Mouse (Mus musculus): ENCODE measurements around the gene Itgb5. TPM values are rescaled to one million over a fixed set of nuclear protein-coding genes. Genes with fewer than 3 reads are reported as not detected.

Itgb5 gene
- total RNA-seq, 1 experiment from 2014 or later = 212 TPM

DNA sequence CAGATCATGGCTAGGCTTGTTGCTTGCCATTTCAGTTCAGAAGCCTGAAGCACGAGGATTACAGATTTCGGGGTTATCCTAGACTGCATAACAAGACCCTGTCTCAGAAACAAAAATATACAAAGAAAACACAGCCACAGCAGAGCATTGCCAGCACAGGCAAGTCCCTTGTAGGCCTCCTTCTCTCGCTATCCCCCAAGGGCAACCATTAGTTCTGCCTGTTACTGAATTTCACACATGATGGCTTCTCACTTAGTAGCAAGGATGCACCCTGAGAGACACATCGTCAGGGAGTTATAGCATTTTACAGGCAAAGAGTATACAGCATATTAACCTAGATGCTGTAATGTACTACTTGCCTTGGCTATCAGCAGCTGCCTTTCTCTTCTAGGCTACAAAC, 78.8 kb downstream of the Itgb5 start:
- DNase-seq = no peak

DNA sequence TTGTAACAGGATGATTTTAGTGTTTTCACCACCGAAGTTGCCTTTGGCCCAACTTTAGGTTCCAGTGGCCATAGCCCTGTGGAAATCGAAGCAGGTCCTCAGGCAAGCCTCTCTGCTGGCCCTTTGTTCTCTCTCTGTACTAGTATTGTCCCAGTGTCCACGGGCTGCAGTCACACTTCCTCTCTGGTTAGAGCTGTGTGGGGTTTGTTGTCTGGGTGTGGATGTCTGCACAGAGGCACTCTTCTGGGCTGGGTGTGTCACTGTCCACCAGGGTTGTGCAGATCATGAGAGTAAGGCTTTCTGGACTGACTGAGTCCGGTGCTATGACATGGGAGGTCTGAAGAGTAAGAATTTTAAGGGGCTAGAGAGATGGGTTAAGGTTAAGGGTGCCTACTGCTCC, 85.5 kb downstream of the Itgb5 start:
- DNase-seq = no peak

DNA sequence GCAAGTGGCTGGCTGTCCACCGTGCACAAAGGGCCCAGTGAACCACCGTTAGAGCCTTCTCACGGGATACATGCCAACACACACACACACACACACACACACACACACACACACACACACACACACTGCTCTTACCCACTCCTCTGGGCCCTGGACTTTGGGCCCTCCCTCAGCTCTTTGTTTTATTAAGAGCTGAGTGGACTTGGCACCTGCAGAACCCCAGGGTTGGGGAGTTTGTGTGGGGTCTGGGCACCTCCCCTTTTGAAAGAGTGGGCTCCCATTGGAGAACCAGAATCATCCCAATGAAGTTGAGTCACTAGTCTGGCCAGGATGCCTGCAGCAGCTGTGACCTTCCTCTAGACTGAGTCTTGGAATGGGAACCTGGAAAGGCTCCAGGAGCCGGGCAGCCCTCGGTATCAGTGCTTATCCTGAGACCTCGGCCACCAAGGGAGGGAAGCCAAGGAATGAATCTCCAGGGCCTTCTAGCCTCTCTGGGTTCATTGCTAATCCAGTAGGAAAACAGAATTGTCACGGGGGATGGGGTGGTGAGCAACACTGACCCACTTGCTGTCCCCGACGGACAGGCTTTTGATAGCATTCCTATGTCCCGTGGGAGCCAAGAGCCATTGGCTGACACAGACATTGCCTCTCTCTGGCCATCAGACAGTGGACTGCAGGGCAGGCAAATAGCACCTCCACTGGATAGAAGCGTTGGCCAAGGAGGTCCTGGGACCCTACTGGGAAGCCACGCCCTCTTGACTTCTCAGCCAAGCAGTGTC, 87.2 kb downstream of the Itgb5 start:
- peak; percentile 88 for DNase-seq

DNA sequence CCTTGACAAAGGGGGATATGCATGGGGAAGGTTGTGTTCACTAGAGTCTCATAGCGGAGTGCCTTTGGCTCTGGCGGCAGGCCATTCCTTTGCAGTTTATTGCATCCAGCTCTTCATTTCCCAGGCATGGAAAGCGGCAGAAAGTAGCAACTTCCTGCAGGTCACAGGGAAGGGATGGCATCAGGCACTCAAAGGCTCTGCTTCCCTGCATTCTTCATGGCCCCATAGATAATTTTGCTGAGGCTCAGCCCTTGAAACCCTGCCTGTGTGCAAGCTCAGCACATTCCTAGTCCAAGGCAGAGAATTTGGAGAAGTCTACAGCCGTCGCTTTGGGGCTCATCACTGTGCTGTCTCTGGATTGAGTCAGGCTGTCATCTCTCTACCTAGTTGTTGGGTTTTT, 87.9 kb downstream of the Itgb5 start:
- DNase-seq = peak; percentile 24

DNA sequence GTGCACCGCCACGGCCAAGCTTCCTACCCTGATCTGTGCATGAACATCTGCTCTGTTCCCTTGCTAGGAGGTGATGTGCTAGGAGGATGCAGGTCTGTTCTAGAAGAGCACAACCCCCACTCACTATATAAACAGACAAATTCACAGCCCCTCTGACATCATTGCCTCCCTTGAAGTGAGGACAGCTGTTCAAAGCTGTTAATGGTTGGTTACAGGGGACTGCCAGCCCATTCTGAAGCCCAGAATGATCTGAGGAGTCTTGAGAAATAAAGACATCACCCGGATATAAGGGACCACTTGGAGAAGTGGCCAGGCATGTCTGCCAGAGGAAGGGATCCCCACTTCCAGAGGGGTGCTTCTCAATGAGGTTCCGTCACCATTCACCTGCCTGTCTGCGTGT, 88.5 kb downstream of the Itgb5 start:
- no peak for DNase-seq

DNA sequence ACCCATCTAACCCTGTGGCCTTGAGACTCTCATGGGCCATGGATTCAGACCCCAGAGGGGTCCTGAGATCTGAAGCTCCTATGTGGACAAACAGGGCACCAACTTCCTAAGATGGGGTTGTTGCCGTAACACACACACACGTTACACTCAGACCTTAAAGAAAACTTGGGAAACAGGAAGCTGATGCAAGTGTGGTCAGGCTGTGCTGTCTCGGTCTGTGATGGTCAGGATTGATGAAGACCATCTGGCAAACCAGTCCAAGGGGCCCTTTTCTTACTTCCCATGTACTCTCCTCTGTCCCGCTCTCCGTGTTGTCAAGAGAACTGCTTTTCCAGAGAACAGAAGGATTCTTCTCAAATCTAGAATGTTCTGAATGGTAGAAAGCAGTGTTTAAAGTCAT, 92.0 kb downstream of the Itgb5 start:
- no peak for DNase-seq

DNA sequence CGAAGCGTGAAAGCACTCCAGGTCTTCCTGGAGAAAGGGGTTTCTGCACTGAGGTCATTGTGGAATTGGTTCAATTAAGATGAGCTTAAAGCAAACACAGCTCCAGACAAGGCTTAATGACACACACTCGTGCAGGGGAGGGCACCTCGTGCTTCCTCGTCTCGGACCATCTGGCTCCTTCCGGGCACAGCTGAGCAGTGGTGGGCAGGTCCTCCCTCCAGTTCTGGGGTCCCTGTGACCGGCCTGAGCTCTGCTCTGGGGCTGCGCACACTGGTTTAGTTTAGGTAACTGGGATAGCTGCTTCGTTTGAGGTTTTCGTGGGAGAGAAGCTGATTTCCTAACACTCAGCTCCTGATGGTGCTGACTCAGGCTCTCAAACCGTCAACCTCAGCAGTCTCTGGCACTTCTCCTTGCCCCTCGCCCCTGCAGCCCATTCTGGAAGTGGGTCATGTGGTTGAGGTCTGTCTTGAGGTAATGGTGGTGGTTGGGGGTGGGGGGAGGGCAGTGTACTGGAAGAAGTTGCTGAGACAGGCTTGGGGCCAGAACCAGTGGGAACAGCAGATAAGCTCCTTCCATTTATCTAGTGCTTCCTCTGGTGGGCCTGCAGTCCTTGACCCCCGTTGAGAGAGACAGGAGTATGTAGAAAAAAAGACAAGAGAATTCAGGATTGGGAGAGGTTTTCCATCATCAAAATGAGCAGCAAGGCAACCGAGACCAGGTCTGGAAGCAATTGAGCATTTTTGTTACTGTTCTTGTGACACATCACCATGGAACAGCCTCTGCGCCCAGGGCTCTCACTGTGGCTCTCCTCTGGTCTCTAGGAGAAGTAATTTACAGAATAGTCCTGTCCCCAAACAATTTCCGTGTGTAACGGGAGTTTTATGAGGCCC, 92.9 kb downstream of the Itgb5 start:
- no peak for DNase-seq

DNA sequence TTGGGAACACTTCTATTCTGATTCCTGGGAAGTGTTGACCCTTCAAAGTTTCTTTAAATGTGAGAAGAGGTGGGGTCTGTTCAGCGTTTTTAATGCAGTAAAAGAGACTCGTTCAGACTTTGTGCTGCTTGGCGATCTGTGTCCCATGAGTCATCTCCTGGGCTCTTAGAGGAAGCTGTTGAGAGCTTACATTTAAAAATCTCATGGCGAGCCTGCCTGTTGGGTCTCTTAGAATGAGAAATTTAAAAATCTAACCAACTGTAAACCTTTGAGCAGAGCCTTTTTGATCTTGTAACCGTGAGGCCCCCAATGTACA, 93.5 kb downstream of the Itgb5 start:
- DNase-seq = no peak

DNA sequence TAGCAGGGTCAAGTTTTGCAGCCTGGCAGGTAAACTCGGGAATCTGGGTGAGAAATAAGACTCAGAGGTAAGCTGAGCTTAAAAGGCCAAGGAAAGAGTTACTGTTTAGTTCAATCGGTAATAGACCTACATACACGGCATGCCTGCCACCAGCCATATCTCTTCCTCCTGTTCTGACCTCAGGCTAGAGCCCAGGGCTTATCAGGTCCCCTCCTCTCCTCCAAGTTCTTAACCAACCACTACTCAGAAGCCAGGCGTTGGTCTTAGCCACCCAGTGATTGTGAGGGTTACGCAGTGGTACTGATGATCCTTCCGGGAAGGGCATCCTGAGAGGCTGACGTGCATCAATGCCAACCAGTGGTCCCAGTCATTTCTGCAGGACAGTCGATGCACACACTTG, 94.3 kb downstream of the Itgb5 start:
- no peak for DNase-seq

DNA sequence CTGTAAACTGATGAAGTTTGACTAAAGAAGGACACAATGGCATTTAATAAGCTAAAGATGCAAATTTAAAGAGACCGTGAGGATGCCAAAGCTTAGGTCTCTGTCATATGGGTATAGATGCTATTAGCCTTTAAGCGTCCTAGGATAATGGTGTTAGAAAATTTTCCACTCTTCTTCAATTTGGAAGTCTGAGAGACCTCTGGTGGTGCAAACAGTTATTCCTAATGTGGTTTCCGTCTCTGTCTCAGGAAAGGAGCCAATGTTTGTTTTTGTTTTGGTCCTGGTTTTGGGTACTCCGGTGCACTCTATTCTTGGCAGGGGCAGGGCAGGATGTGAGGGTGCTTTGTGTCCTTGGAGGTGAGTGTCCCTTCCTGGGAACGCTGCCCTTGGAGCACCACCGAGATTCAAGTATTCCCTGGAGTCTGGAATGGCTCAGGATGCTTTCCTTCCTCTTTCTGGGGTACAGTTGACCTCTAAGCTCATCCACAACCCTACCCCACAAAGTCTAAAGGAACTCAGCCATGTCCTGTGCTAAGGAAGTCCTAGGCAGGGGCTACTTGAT, 97.9 kb downstream of the Itgb5 start:
- no peak for DNase-seq

DNA sequence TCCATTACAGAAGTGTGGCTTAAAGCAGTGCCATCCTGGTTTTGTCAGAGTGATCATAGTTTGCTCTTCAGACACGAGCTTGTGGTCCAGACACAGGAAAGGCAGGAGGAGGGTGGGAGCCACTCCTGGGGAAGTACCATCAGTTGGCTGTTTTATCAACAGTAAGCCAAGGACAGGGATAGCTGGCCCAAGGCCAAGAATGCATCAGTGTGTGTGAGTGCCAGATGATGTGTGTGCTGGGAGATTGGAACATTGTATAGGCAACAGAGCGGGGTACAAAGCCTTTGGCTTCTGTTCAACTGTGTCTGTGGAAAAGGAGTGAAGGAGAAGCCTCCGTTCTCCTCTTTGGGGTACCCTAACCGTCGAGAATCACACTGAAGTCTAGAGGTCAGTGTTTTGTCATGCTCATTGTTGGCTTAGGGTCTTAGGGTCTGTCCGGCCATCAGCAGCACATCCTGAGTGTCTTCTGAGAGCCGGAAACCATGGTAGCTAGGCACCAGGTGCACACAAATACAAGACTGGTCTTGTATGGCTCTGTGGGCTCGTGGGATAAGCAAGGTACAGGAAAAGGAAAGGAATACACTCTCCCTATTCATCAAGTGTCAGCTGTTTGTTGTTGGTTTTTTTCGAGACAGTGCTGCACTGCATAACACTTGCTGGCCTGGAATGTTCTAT, 99.5 kb downstream of the Itgb5 start:
- DNase-seq = peak; percentile 75

DNA sequence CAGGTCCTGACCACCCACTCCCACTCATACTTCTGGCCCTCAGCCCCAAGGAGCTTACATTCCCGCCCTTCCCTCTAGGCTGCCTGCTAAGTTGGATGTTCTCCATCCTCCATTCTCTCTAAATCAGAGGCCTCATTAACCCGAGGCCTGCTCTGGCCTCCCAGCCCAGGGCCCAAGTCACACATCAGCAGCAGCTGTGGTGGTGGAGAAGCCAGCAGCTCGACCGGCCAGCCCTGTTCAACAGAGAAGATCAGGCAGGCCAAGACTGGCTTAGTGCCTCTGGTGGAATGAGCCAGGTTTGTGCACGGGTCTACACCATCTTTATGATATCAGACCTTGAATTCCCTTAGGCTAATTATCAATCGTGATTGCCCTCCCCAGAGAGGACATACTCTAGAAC, 101.3 kb downstream of the Itgb5 start:
- DNase-seq = no peak

DNA sequence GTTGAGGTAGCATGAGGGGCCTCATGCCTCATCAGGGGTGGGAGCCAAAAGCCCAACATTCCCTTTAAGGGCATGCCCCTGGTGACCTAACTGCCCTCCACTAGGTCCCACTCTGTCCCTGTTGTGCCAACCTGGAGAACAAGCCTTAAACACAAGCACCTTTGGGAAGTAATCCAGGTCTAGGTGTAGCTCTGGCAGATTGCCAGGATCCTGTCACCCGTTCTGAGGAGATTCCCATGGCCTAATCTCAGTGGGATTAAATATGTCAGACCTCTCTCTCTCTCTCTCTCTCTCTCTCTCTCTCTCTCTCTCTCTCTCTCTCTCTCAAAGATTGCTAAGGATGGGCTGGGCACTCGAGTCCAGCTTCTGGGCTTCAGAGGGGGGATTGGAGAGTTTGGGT, 102.2 kb downstream of the Itgb5 start:
- DNase-seq = no peak

DNA sequence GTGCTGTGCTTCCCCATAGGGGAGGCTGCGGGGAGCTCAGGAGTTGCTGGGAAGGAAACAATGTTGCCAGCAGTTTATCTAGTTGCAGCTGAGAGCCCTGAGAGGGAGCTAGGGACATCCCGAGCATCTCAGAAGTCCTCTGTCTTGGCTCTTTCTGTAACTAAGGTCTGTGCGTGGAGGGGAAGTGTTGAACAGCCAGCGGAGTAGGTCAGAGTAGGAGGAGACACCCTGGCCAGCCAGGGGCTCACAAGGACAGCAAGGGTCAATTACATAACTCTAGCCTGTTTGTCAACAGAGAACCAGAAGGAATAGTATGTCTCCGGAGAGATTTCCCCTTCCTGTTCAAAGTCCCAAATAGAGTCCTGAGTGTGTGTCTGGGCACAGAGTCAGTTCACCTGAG, 102.7 kb downstream of the Itgb5 start:
- DNase-seq = no peak

DNA sequence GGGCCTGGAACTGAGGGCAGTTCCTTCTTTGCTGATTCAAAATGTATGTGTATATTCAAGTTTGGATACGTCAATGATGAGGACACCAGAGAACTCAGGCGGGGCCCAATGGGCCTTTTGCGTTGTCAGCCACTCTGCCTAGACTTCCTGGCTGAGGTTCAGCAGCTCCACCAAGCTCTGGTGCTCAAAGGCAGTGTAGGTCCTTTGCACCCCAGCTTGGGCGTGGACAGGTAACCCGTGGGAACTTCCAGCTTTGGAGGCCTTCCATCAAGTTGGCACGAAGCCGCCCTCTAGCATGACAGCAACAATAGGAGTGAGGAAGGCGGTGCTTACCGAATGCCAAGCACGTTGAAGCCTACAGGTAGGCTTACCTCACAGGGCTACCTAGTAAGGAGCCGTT, 103.9 kb downstream of the Itgb5 start:
- no peak for DNase-seq

DNA sequence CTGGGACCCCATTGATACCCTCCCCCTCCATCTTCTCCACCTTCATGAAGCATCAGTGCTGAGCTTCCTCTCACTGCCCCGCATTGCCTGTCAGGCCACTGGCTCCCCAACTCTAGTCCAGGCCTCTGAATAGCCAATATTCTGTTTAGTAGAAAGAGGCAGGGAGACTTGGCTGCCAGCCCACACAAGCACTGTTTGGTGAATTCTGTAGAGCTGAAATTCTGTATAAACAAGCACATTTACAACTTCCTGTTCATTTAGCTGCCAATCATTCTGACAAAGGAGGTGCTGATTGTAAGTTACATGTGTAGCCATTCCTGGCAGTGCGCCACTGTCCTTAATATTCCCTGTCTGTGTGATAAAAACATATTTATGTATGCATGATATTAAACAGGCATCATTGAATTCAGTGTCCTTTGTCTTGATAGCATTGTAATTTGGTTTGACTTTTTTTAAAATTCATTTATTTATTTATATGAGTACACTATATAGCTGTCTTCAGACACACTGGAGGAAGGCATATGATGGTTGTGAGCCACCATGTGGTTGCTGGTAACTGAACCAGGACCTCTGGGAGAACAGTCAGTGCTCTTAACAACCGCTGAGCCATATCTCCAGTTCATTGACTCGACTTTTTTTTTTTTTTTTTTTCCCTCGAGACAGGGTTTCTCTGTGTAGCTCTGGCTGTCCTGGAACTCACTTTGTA, 105.4 kb downstream of the Itgb5 start:
- no peak for DNase-seq

DNA sequence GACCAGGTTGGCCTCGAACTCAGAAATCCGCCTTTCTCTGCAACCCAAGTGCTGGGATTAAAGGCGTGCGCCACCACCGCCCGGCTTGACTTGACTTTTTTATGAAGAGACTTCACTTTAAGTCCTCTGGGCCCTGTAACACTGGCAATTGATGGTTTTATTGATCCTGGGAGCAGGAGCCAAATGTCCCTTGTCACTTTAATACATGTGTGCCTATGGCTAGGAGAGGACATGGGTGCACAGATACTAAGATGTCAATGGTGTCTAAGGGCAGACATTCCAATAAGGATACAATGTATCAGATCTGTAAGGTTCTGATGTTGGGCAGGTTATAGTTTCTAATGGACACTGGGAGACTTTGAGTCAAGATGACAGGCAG, 105.9 kb downstream of the Itgb5 start:
- no peak for DNase-seq

DNA sequence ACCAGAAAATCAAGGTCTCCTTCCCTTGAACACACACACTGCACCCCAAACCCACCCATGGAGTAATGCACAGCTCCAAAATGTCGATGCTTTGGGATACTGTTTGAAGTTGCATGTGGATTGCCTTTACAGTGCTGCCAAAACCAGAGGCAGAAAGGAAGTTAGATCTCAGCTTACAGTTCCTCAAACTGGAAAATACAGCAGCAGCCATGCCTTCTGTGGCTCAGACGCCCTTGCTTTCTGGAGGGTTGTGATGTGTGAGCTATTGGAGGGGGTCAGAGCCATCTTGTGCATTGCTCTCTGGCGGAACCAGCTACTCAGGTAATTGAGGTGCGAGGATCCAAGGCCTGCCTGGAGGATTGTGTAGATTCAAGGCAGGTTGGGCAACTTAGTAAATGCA, 107.4 kb downstream of the Itgb5 start:
- no peak for DNase-seq

DNA sequence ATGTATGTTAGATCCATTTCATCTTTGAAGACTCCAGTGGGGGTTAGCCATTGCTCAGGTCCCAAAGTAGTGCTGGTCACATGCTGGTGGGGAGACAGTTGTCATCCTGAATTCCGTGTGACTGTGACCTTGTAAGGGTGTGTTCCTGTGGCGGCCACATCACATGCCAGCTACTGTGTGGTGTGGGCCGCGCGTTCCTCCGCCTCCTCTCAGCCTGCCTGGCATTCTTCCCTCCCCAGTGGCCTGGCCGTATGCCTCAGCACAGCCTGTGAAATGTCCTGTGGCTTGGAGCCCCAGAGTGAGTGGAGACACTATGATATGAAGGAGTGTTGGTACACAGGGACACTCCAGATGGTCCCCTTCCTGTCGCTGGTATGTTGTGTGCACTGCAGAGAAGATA, 108.1 kb downstream of the Itgb5 start:
- DNase-seq = peak; percentile 74

DNA sequence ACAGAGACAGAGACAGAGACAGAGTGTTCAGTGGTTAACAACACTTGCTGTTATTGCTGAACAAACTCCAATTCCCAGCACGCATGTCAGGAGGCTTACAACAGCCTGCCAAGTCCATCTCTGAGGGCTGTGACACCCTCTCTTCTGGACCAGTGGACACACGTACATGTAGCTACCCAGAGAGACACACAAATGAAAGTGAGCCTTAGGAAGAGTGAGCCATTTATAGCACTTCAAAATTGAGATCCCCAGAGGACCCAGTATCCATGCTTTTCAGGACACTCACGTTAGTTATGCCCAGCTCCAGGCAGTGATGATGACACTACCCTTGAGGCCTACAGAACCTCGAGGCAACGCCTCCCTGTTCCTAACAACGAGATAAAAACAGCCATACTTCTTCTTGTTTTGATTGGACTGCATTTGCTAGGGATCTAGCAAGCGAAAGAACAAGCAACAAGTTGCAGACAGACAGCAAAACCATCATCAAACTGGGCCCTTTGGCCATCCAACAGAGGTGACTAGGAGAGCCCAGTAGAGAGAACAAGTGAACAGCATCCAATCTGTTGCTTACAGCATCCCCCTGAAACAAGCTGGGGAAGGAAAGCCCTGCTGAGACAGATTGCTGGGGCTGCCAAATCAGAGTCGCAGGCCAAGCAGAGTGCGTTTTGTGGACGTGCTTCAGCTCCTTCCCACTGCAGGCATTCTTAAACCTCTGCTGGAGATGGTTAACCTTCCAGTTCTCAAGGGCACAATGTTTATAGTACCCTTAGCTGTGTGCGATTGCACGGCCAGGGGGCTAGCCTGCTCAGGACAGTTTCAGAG, 109.1 kb downstream of the Itgb5 start:
- no peak for DNase-seq

DNA sequence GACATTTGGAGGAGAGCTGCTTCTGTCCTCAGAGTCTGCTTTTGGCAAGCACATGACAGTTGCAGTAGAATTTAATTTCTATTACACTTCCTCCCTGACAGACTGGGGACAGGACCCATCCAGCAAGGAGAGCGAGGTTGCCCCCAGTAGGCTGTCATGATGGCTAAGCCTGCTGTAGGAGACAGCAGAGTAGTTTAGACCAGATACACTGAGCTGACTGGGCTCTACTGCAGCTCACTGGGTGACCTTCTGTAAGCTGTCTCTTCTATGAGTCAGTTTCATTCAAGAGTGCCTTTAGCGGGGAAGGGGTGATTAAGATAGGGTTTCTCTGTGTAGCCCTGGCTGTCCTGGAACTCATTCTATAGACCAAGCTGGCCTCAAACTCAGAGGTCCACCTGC, 109.7 kb downstream of the Itgb5 start:
- DNase-seq = no peak

DNA sequence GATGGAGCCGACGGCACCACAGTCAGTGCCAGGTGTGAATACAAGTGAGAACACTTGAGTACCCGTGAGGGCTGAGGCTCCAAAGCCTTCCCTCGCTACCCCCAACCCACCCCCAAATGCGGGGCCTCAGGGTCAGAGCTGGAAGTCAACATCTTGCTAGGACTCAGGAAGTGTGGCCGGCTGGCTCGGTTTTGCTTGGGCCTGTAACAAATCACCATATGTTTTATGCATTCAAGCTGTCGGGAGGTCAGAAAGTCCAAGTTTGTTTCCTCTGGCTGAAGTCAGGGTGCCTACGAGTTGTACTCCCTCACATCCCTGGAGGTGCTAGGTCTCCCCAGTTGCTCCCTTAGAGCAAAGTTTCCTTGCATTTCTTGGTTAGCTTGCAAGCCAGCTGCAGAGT, 110.2 kb downstream of the Itgb5 start:
- no peak for DNase-seq
